Mouse (Mus musculus): ENCODE data around the gene Trhde.

- TF ChIP-seq POLR2A (IDR thresholded peaks at IDR 0.05; ENCODE audit: borderline replicate concordance, low read depth, low read length) = no peak
- TF ChIP-seq CTCF (IDR thresholded peaks at IDR 0.05; ENCODE audit: low read depth, low read length) = no peak
Measured at GRCm38 (mm10) chr10:114488806-114489205, 313.3 kb downstream of the Trhde start.

Measured in bone marrow macrophage, adult 2 months (primary cell).